In genomic region chrX:94990903-94991302, GRCm38 (mm10) we compare ENCODE assay signal across 8 mouse cellular contexts. TPM values are rescaled to one million over a fixed set of nuclear protein-coding genes. Genes with fewer than 3 reads are reported as not detected.
DNase-seq lines count a peak whose midpoint lies in the region; ATAC-seq and TF ChIP-seq lines count a peak whose summit lies in the region.

No protein-coding gene starts in this region.

- 0 out of 2 replicates have a peak overlapping the region, but pooled peaks have one; percentile 67 for H3K9ac ChIP-seq in heart, embryonic 11.5 days (ENCODE audit: low read depth, low read length)
- H3K9ac ChIP-seq in hindbrain, embryonic 16.5 days (ENCODE audit: low read depth, low read length): peak overlapping the region; percentile 65; the same call in 1 of the 2 replicates
- no peak overlapping the region for H3K9ac ChIP-seq in midbrain, embryonic 12.5 days (replicated peaks)

- H3K27ac ChIP-seq in heart, embryonic 11.5 days (ENCODE audit: low read depth, low read length): no peak overlapping the region
- H3K27ac ChIP-seq in cortical plate, adult 2 months (ENCODE audit: insufficient read depth, low read length): no peak overlapping the region
- H3K27ac ChIP-seq in hindbrain, embryonic 16.5 days (ENCODE audit: low read depth, low read length): no peak overlapping the region
- H3K27ac ChIP-seq in midbrain, embryonic 12.5 days (replicated peaks): no peak overlapping the region

- no peak overlapping the region for H3K4me3 ChIP-seq in heart, embryonic 11.5 days (ENCODE audit: low read depth, low read length)
- H3K4me3 ChIP-seq in cortical plate, adult 2 months (ENCODE audit: insufficient read depth, low read length): peak overlapping the region; percentile 54; the same call in 1 of the 2 replicates
- H3K4me3 ChIP-seq in hindbrain, embryonic 16.5 days (ENCODE audit: low read length): peak overlapping the region; percentile 43
- no peak overlapping the region for H3K4me3 ChIP-seq in midbrain, embryonic 12.5 days

- DNase-seq in heart, adult 18-20 months: no peak
- no peak for DNase-seq in cerebellum, adult 18-20 months
- no peak for DNase-seq in layer of hippocampus, adult 18-20 months (ENCODE audit: low spot score in 2 of 2)

- 56% methylated on average over 2 of the region's 2 CpGs for WGBS in heart, embryonic 11.5 days (ENCODE audit: insufficient replicate concordance)
- WGBS in hindbrain, embryonic 16.5 days: 75% methylated on average over 2 of the region's 2 CpGs
- 69% methylated on average over 2 of the region's 2 CpGs for WGBS in midbrain, embryonic 12.5 days

- no peaks in the 10 kb centered on the region for H3K9me3 ChIP-seq in heart, embryonic 11.5 days (replicated peaks; ENCODE audit: control insufficient read depth, low read length)
- H3K9me3 ChIP-seq in hindbrain, embryonic 16.5 days (ENCODE audit: control insufficient read depth, low read length): no peaks in the 10 kb centered on the region
- no peaks in the 10 kb centered on the region for H3K9me3 ChIP-seq in midbrain, embryonic 12.5 days

- peak overlapping the region; percentile 65 for H3K4me2 ChIP-seq in heart, embryonic 11.5 days
- peak overlapping the region; percentile 66 for H3K4me2 ChIP-seq in hindbrain, embryonic 16.5 days (ENCODE audit: low read length)
- peak overlapping the region; percentile 55 for H3K4me2 ChIP-seq in midbrain, embryonic 12.5 days (replicated peaks)

- ATAC-seq in heart, embryonic 11.5 days (replicated peaks; ENCODE audit: insufficient number of reproducible peaks, low FRiP score, low TSS enrichment): no peak; the same call in 1 of the 2 replicates
- no peak for ATAC-seq in hindbrain, embryonic 16.5 days
- peak; percentile 27; the same call in 1 of the 2 replicates for ATAC-seq in midbrain, embryonic 12.5 days (ENCODE audit: low FRiP score, low read depth)
- ATAC-seq in inflammation-experienced regulatory T-cells, adult 6 months: no peak

- no peak for TF ChIP-seq CTCF in cortical plate, adult 2 months (IDR thresholded peaks at IDR 0.05; ENCODE audit: extremely low read depth, insufficient read depth, low read length)

- TF ChIP-seq POLR2A in cortical plate, adult 2 months (IDR thresholded peaks at IDR 0.05; ENCODE audit: extremely low read depth, insufficient read depth, low read length): no peak

- no peaks in the 10 kb centered on the region for H3K4me1 ChIP-seq in heart, embryonic 11.5 days (ENCODE audit: control insufficient read depth, insufficient read depth, low read length)
- H3K4me1 ChIP-seq in cortical plate, adult 2 months (ENCODE audit: control insufficient read depth, insufficient read depth, low read length): no peaks in the 10 kb centered on the region
- H3K4me1 ChIP-seq in hindbrain, embryonic 16.5 days (ENCODE audit: control insufficient read depth, insufficient read depth, low read depth, low read length): no peaks in the 10 kb centered on the region
- H3K4me1 ChIP-seq in midbrain, embryonic 12.5 days: no peaks in the 10 kb centered on the region

- H3K36me3 ChIP-seq in heart, embryonic 11.5 days (ENCODE audit: control insufficient read depth, insufficient read depth, low read length): no peaks in the 10 kb centered on the region
- H3K36me3 ChIP-seq in hindbrain, embryonic 16.5 days (ENCODE audit: control insufficient read depth, insufficient read depth, low read length): no peaks in the 10 kb centered on the region
- H3K36me3 ChIP-seq in midbrain, embryonic 12.5 days: no peaks in the 10 kb centered on the region

- 0 out of 2 replicates have a peak, but pooled peaks cover 2% of the 10 kb centered on the region for H3K27me3 ChIP-seq in heart, embryonic 11.5 days (ENCODE audit: control insufficient read depth, insufficient read depth, low read length)
- no peaks in the 10 kb centered on the region; the same call in none of the 2 replicates for H3K27me3 ChIP-seq in hindbrain, embryonic 16.5 days (replicated peaks; ENCODE audit: control insufficient read depth, insufficient read depth, low read length)
- peaks cover 17% of the 10 kb centered on the region for H3K27me3 ChIP-seq in midbrain, embryonic 12.5 days

RNA-seq across cellular contexts. Expression of gene Spin4, which starts 35.6 kb away (rescaled TPM):
- polyA plus RNA-seq in heart, embryonic 11.5 days (2014; fragmentation: Nextera tagmentation; extraction: Ambion mirVana): 4.8 and 6.9 TPM in 2 replicates
- total RNA-seq in heart, adult 18-20 months (2021): under 1 TPM; 0.67 to 0.77 TPM
- 0.42 and 0.44 TPM in 2 replicates for polyA plus RNA-seq in cortical plate, adult 2 months (2012; rRNA removed)
- polyA plus RNA-seq in hindbrain, embryonic 16.5 days (2015; fragmentation: Nextera tagmentation; extraction: Ambion mirVana): 2.8 and 3.3 TPM in 2 replicates
- polyA plus RNA-seq in midbrain, embryonic 12.5 days (2016; fragmentation: Nextera tagmentation; extraction: Ambion mirVana): 7.7 and 8.2 TPM in 2 replicates
- total RNA-seq in layer of hippocampus, adult 18-20 months (2021): under 1 TPM; 0.50 to 0.51 TPM
- under 1 TPM; 0.44 to 0.73 (median 0.61) TPM for polyA plus RNA-seq in inflammation-experienced regulatory T-cells, adult 6 months (2017; shearing (Covaris generic))

Comparison
In these comparisons a context has a peak if more than half of its experiments do, and no peak if none do; other contexts are left out.
1. H3K4me3 ChIP-seq: peak in cortical plate, adult 2 months (single experiment) and hindbrain, embryonic 16.5 days (single experiment); none in heart, embryonic 11.5 days (single experiment) and midbrain, embryonic 12.5 days (single experiment).
2. Peak in every context shown above with its lines, with median percentiles within 50 percentile points of each other: H3K4me2 ChIP-seq.